Mouse (Mus musculus) embryonic facial prominence, embryonic 12.5 days (tissue): ENCODE data around the gene Gpr157. TPM values are rescaled to one million over a fixed set of nuclear protein-coding genes. Genes with fewer than 3 reads are reported as not detected.
A peak's percentile ranks its signal among the peaks of the same experiment; 100 is the strongest.

Experiments used
- ATAC-seq: fragments of 200-750 bp; cut with Nextera tagmentation; 2 replicates; pipeline ENCODE4 v1.8.0; 2017; ENCODE audit not compliant: insufficient number of reproducible peaks, insufficient read depth, low FRiP score, low TSS enrichment
- H3K27ac ChIP-seq: fragments of 300-500 bp; sonication (generic); 2 replicates; pipeline ENCODE4 v1.5.1; 2016; ENCODE audit warnings: mild to moderate bottlenecking
- H3K27me3 ChIP-seq: fragments of 300-500 bp; sonication (generic); 2 replicates; pipeline ENCODE4 v1.6.1; 2016; ENCODE audit warnings: mild to moderate bottlenecking, moderate library complexity
- H3K36me3 ChIP-seq: fragments of 300-500 bp; sonication (generic); 2 replicates; pipeline ENCODE4 v1.6.1; 2016; ENCODE audit warnings: mild to moderate bottlenecking
- H3K4me1 ChIP-seq: fragments of 300-500 bp; sonication (generic); 2 replicates; pipeline ENCODE4 v1.6.1; 2016
- H3K4me2 ChIP-seq: fragments of 300-500 bp; sonication (generic); replicated peaks from 2 replicates; pipeline ENCODE4 v1.6.1; 2016; ENCODE audit warnings: mild to moderate bottlenecking, moderate library complexity
- H3K4me3 ChIP-seq: fragments of 300-500 bp; sonication (generic); 2 replicates; pipeline ENCODE4 v1.5.1; 2016; ENCODE audit warnings: mild to moderate bottlenecking
- H3K9ac ChIP-seq: fragments of 300-500 bp; sonication (generic); 2 replicates; pipeline ENCODE4 v1.6.1; 2016; ENCODE audit warnings: mild to moderate bottlenecking, moderate library complexity
- H3K9me3 ChIP-seq: fragments of 300-500 bp; sonication (generic); 2 replicates; pipeline ENCODE4 v1.6.1; 2016; ENCODE audit warnings: mild to moderate bottlenecking, moderate library complexity
- WGBS: fragments of 180-500 bp; shearing (Covaris S2); methylation state at CpG from one replicate; pipeline ENCODE4 v1.1.7; 2016; 5-methylcytosine and 5-hydroxymethylcytosine counted together
- polyA plus RNA-seq: library from polyadenylated mRNA; unstranded; fragments of >200 nt; fragmentation: Nextera tagmentation; extraction: Ambion mirVana; gene quantifications from 2 replicates; pipeline ENCODE4 v1.2.1, GENCODE M21; 2016

Gpr157 gene
- polyA plus RNA-seq, 1 experiment from 2014 or later = 1.1 TPM

DNA sequence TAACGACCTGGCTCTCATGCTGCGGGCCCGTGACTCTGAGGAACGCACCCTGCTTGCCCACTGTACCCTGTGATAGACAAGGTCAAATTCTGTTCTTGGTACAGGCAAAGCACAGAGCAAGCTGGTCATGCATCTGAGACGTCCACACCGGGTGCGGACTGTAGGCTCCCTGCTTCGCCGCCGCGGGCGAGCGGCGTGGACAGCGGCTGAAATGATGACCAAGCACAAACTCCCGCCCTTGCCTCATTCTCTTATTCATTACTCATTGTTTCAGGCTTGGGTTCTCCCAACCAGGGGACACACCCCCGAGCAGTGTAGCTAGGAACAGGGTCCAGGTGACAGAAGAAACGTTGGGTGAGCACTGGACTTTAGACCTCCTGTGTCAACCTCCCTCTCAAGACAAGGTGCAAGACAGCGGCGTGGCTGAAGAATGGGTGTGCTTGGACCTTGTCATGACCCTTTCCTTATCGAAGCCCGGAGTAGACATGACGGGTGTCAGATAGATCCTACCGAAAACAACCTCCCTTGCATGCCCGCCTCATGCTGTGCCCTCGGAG lies 27.4 kb downstream of the Gpr157 start:
- ATAC-seq = no peak
- Histone ChIP-seq H3K4me2 (no peak overlapping the region), H3K27me3 (no peaks in the 10 kb centered on the region), H3K4me3 (no peak overlapping the region), H3K27ac (no peak overlapping the region), H3K4me1 (0 out of 2 replicates have a peak, but pooled peaks cover 6% of the 10 kb centered on the region), H3K9ac (no peak overlapping the region), H3K9me3 (no peaks in the 10 kb centered on the region), H3K36me3 (no peaks in the 10 kb centered on the region)
- WGBS = 89% methylated on average over 26 of the region's 26 CpGs

- WGBS = 41% methylated on average over 5 of the region's 5 CpGs
- H3K36me3 ChIP-seq = no peaks in the 10 kb centered on the region
- H3K4me2 ChIP-seq = no peak overlapping the region
- H3K9ac ChIP-seq = no peak overlapping the region
- H3K9me3 ChIP-seq = no peaks in the 10 kb centered on the region
- H3K27me3 ChIP-seq = no peaks in the 10 kb centered on the region
- H3K4me1 ChIP-seq = 0 out of 2 replicates have a peak, but pooled peaks cover 9% of the 10 kb centered on the region
- H3K27ac ChIP-seq = no peak overlapping the region
- ATAC-seq = no peak
- H3K4me3 ChIP-seq = no peak overlapping the region
Measured at GRCm38 (mm10) chr4:150117311-150117710, 30.1 kb downstream of the Gpr157 start.

DNA sequence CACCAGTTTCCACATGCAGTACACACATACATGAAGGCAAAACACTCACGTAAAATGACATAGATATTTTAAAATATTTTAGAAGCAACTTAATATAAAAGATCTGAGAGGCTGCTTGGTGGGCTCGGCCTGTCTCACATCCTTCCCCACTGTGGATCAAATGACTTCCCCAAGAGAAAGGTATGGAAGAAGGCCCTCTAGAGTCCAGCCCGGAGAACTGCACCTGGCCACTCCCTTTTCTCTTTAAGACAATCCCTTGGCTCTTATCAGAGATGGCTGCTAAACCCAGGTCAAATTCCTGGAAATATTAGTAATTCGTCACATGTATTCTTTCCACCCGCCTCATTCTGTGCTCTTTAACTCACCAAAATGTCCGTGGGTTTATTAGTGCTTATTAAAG lies 31.0 kb downstream of the Gpr157 start:
- Histone ChIP-seq H3K27me3 (no peaks in the 10 kb centered on the region), H3K9me3 (no peaks in the 10 kb centered on the region), H3K27ac (no peak overlapping the region), H3K4me2 (no peak overlapping the region), H3K9ac (no peak overlapping the region), H3K4me3 (no peak overlapping the region), H3K36me3 (no peaks in the 10 kb centered on the region), H3K4me1 (0 out of 2 replicates have a peak, but pooled peaks cover 9% of the 10 kb centered on the region)
- 63% methylated on average over 6 of the region's 6 CpGs for WGBS
- ATAC-seq = no peak

DNA sequence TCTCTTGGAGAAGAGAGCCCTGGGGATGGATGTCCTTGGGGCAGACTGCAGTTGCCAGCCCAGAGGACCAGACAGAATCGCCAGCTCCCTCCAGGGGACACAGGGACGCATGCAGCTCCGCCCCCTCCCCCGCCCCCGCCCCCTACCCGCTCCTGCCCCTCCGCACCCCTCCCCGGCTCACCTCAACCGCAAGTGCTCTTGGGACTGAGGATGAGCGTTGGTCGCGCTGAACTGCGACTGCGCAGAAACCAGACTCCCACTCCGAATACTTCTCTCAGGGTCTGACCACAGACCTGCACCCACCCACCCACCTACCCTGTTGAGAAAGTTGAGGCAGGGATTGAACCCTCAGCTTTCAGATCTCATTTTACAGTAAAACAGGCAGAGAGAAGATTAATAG lies 31.9 kb downstream of the Gpr157 start, which contains the start of gene Slc2a5:
Slc2a5 (plus strand) TSS at position 229 of the 400 bp plus-strand sequence.
- ATAC-seq = no peak
- H3K4me2 ChIP-seq = peak within 1 kb of the TSS; percentile 37
- no peaks in the 10 kb centered on the region for H3K9me3 ChIP-seq
- H3K27ac ChIP-seq = no peak within 1 kb of the TSS
- no peaks in the 10 kb centered on the region for H3K36me3 ChIP-seq
- WGBS = 11% methylated on average over 15 of the region's 15 CpGs
- H3K9ac ChIP-seq = no peak within 1 kb of the TSS
- no peaks in the 10 kb centered on the region for H3K27me3 ChIP-seq
- no peak within 1 kb of the TSS for H3K4me3 ChIP-seq
- 0 out of 2 replicates have a peak, but pooled peaks cover 9% of the 10 kb centered on the region for H3K4me1 ChIP-seq

DNA sequence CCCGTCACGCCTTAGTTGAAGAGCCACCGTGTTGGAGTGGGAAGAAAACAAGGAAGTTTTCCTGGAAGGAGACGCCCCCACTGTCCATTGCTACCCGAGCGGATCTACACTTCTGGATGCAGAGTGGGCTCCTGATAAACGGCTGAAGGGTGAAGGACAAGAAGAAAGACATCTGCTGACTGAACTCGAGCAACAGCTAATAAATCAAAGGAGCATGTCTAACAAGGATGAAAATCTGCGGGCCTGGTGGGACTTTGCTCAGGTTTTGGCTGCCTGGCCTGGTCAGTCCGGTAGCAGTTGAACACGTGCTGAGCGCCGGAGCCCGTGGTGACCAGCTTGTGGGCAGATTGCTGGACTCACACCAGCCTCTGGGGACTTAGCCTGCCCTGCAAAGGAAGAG lies 32.5 kb downstream of the Gpr157 start:
- H3K27me3 ChIP-seq = no peaks in the 10 kb centered on the region
- H3K4me2 ChIP-seq = peak overlapping the region; percentile 37; the same call in 1 of the 2 replicates
- H3K27ac ChIP-seq = no peak overlapping the region
- WGBS = 62% methylated on average over 14 of the region's 14 CpGs
- H3K9ac ChIP-seq = no peak overlapping the region
- ATAC-seq = no peak
- no peaks in the 10 kb centered on the region for H3K9me3 ChIP-seq
- H3K4me3 ChIP-seq = no peak overlapping the region
- H3K36me3 ChIP-seq = no peaks in the 10 kb centered on the region
- 0 out of 2 replicates have a peak, but pooled peaks cover 9% of the 10 kb centered on the region for H3K4me1 ChIP-seq

- ATAC-seq = no peak
- H3K4me2 ChIP-seq = no peak overlapping the region; the same call in 1 of the 2 replicates
- no peaks in the 10 kb centered on the region for H3K27me3 ChIP-seq
- H3K4me1 ChIP-seq = 0 out of 2 replicates have a peak, but pooled peaks cover 9% of the 10 kb centered on the region
- 59% methylated on average over 15 of the region's 15 CpGs for WGBS
- no peaks in the 10 kb centered on the region for H3K9me3 ChIP-seq
- no peaks in the 10 kb centered on the region for H3K36me3 ChIP-seq
- H3K27ac ChIP-seq = no peak overlapping the region
- H3K9ac ChIP-seq = no peak overlapping the region
- no peak overlapping the region for H3K4me3 ChIP-seq
Measured at GRCm38 (mm10) chr4:150120173-150120833, 33.1 kb downstream of the Gpr157 start.

DNA sequence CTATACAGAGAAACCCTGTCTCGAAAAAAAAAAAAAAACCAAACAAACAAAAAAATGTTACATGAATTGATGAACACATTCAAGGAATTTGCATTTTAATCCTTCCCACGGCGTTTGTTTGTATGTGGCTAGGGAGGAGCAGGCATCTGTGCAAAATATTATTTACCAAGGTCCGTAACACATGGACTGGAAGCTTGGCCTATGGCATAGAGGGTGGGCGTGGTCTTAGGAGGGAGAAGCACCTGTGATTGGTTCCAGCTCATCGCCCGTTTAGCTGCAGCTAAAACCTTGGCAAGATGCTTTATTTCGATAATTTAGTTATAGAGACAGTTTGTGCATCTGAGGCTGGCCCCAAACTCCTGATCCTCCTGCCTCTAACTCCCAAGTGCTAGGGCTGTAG lies 34.3 kb downstream of the Gpr157 start:
- WGBS = 73% methylated on average over 8 of the region's 8 CpGs
- Histone ChIP-seq H3K4me2 (no peak overlapping the region), H3K9ac (no peak overlapping the region), H3K4me3 (no peak overlapping the region), H3K9me3 (no peaks in the 10 kb centered on the region), H3K27me3 (no peaks in the 10 kb centered on the region), H3K36me3 (no peaks in the 10 kb centered on the region), H3K27ac (no peak overlapping the region), H3K4me1 (0 out of 2 replicates have a peak, but pooled peaks cover 9% of the 10 kb centered on the region)
- ATAC-seq = no peak

GRCm38 (mm10) chr4:150122476-150122875 lies 35.3 kb downstream of the Gpr157 start:
- Histone ChIP-seq H3K4me1 (0 out of 2 replicates have a peak, but pooled peaks cover 9% of the 10 kb centered on the region), H3K9ac (no peak overlapping the region), H3K4me2 (no peak overlapping the region), H3K27me3 (no peaks in the 10 kb centered on the region), H3K27ac (no peak overlapping the region), H3K9me3 (no peaks in the 10 kb centered on the region), H3K36me3 (no peaks in the 10 kb centered on the region), H3K4me3 (no peak overlapping the region)
- WGBS = 63% methylated on average over 3 of the region's 3 CpGs
- ATAC-seq = no peak

DNA sequence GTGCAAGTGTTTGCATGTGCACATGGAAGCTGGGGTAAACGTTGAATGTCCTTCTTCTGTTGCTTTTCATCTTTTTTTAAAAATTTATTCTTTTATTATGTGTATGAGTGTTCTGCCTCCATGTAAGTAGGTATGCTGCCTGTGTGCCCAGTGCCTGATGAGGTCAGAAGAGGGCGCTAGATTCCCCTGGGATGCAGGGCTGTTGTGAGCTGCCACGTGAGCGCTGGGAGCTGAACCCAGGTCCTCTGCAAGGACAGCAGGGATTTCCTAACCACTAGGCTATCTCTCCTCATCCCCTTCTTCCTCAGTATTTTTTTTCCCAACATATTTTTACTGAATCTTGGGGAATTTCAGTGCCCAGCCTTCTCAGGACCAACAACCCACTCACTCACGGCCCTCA lies 39.2 kb downstream of the Gpr157 start:
- no peak for ATAC-seq
- H3K27ac ChIP-seq = no peak overlapping the region
- 84% methylated on average over 5 of the region's 5 CpGs for WGBS
- no peaks in the 10 kb centered on the region for H3K9me3 ChIP-seq
- no peaks in the 10 kb centered on the region for H3K36me3 ChIP-seq
- peaks cover 4% of the 10 kb centered on the region; the same call in 1 of the 2 replicates for H3K4me1 ChIP-seq
- no peak overlapping the region for H3K4me3 ChIP-seq
- no peak overlapping the region for H3K4me2 ChIP-seq
- no peak overlapping the region for H3K9ac ChIP-seq
- no peaks in the 10 kb centered on the region for H3K27me3 ChIP-seq

GRCm38 (mm10) chr4:150127894-150128293 lies 40.7 kb downstream of the Gpr157 start:
- 91% methylated on average over 7 of the region's 7 CpGs for WGBS
- Histone ChIP-seq H3K27me3 (no peaks in the 10 kb centered on the region), H3K4me2 (no peak overlapping the region), H3K4me1 (peaks cover 8% of the 10 kb centered on the region; the same call in 1 of the 2 replicates), H3K9me3 (no peaks in the 10 kb centered on the region), H3K4me3 (no peak overlapping the region), H3K36me3 (no peaks in the 10 kb centered on the region), H3K9ac (no peak overlapping the region), H3K27ac (no peak overlapping the region)
- no peak for ATAC-seq

GRCm38 (mm10) chr4:150128571-150128970 lies 41.4 kb downstream of the Gpr157 start:
- H3K9me3 ChIP-seq = no peaks in the 10 kb centered on the region
- no peaks in the 10 kb centered on the region for H3K36me3 ChIP-seq
- H3K9ac ChIP-seq = no peak overlapping the region
- no peak for ATAC-seq
- no peak overlapping the region for H3K27ac ChIP-seq
- H3K4me3 ChIP-seq = no peak overlapping the region
- peaks cover 11% of the 10 kb centered on the region; the same call in 1 of the 2 replicates for H3K4me1 ChIP-seq
- H3K4me2 ChIP-seq = no peak overlapping the region
- no peaks in the 10 kb centered on the region for H3K27me3 ChIP-seq
- WGBS = 40% methylated on average over 8 of the region's 8 CpGs

DNA sequence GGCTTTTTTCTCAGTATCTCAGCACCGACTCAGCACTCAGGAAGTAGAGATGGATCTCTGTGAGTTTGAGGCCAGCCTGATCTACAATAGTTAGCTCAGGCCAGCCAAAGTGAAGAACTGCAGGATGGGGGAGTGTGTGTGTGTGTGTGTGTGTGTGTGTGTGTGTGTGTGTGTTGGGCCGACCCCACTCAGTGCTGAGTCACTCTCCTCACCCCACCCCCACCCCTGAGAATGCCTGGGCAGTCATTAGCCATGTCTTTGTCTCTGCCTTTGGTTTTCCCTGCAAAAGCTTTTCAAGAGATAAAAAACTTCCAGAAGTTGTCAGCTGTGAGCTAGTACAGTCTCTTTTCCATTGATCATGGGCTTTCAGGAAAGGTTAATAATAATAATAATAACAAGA lies 43.5 kb downstream of the Gpr157 start:
- ATAC-seq = no peak
- H3K9me3 ChIP-seq = no peaks in the 10 kb centered on the region
- H3K36me3 ChIP-seq = no peaks in the 10 kb centered on the region
- H3K9ac ChIP-seq = no peak overlapping the region
- no peak overlapping the region for H3K4me3 ChIP-seq
- peaks cover 11% of the 10 kb centered on the region; the same call in 1 of the 2 replicates for H3K4me1 ChIP-seq
- H3K27me3 ChIP-seq = no peaks in the 10 kb centered on the region
- no peak overlapping the region for H3K27ac ChIP-seq
- 36% methylated on average over 2 of the region's 2 CpGs for WGBS
- no peak overlapping the region for H3K4me2 ChIP-seq
